Mouse (Mus musculus) sigmoid colon, adult 10 weeks (tissue): ENCODE data around the gene Bpifa5. TPM values are rescaled to one million over a fixed set of nuclear protein-coding genes. Genes with fewer than 3 reads are reported as not detected.

Source experiments
- polyA plus RNA-seq: library from polyadenylated mRNA; stranded (reverse); fragments of 350-450 nt; fragmentation: Illumina TruSeq; extraction: RNeasy Lipid Tissue Mini Kit (QIAGEN cat#74804); gene quantifications from one replicate; pipeline ENCODE4 v1.2.3, GENCODE M21; 2014; ENCODE audit warnings: low read depth, low replicate concordance

Bpifa5 gene
- polyA plus RNA-seq = not detected

DNA sequence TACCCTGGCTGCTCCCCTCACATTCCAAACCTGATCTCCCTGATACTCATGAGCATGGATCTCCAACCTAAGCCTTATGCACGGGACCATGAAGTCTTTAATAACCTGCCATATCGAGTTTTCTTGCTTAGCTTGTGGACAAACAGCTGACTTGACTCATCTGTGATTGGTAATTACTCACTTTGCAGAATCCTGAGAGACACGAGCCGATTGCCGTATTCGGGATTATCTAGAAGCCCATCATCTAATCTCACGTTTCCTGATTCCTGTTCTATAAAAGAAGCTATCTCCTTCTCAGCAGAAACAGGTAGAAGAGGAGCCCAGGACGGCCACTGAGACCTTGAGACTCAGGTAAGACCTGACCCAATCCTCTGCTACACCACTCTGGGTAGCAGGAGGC is at the start of gene Bpifa5:
TSS of gene Bpifa5 (plus strand) at position 301 of the 400 bp plus-strand sequence.

DNA sequence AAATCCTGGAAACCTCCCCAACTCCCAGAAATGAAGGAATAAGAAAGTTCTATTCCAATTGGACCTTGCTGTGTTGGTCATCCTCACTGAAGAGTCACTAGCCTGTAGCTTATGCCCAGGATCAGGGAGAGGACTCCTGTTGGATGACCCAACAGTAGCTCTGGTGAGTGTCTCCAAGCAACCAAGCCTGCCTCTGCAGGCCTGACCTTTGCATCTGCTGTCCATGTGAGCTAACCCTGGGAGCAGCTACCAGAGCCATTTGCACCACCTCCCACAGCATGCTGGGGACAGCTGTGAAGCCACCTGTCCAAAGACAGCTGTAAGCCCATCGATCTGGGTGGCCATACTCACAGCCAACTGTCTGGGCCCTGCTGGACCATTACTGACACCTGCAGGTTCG is 32.3 kb upstream of the Bpifa5 start, which contains the start of gene Bpifa3:
TSS of gene Bpifa3 (plus strand) at position 217 of the 400 bp plus-strand sequence.

DNA sequence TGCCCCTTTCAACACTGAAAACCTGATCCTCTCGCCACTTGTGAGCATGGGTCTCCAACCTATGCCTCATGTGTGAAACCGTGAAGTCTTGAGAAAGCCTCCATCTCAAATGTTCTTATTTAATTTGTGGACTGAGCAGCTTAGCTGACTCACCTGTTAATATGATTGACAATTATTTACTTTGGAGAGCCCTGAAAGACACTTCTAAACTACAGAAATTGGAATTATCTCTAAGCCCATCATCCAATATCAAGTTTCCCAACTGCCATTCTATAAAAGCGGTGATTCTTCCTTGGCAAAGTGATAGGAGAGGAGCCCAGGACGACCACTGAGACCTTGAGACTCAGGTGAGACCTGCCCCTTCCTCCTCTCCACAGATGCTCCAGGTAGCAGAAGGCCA is 19.8 kb upstream of the Bpifa5 start, which contains the start of gene Bpifa1:
TSS of gene Bpifa1 (plus strand) at position 301 of the 400 bp plus-strand sequence.

DNA sequence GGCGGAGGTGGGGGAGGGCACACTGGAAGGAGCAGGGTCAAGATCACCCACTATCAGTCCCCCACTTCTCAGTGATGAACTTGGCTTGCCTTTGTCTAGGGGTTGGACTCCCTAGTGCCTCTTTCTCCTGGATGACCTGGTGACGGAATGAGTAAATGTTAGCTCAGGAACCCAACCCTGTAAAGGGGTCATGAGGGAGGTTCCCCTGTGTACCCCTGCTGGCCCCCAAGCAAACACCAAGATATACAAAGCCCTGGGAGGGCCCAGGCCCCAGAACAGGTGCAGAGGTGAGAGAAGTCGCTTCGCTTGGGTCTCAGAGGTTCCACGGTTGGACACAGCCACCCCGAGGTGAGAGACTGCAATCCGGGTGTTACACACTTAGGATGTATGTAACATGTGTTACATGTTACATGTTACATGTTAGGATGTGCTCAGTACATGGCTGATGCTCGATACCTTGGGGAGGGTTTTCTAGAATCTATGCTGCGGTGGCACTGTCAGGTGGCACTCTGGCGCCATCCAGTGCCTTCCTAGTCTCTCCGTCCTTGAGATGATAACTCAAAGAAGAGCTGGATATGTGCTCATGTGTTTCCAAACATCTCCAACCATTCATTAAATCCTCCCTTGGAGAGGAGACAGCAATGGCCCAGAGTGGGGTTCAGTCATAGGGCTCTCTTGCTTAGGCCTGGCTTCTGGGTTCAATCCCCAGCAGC is 28.3 kb downstream of the Bpifa5 start, which contains the start of gene Bpifb1:
TSS of gene Bpifb1 (plus strand) at position 273 of the 713 bp plus-strand sequence.

Other genes starting within 250 kb of the Bpifa5 start
- not detected for gene Bpifb3, start 244.4 kb upstream of the Bpifa5 start, polyA plus RNA-seq
- not detected for gene Bpifb4, start 224.4 kb upstream of the Bpifa5 start, polyA plus RNA-seq
- not detected for gene Bpifa6, start 187.7 kb upstream of the Bpifa5 start, polyA plus RNA-seq
- gene Bpifa2, start 154.3 kb upstream of the Bpifa5 start, polyA plus RNA-seq = not detected
- not detected for gene Bpifa3, start 32.3 kb upstream of the Bpifa5 start, polyA plus RNA-seq
- gene Bpifa1, start 19.7 kb upstream of the Bpifa5 start, polyA plus RNA-seq = not detected
- not detected for gene Bpifb1, start 28.2 kb downstream of the Bpifa5 start, polyA plus RNA-seq
- gene Bpifb5, start 61.1 kb downstream of the Bpifa5 start, polyA plus RNA-seq = not detected
- not detected for gene Bpifb9a, start 95.2 kb downstream of the Bpifa5 start, polyA plus RNA-seq
- not detected for gene Bpifb9b, start 144.6 kb downstream of the Bpifa5 start, polyA plus RNA-seq
- gene Cdk5rap1, start 210.4 kb downstream of the Bpifa5 start, polyA plus RNA-seq = 9.2 TPM
- not detected for gene Snta1, start 245.5 kb downstream of the Bpifa5 start, polyA plus RNA-seq